Mouse (Mus musculus) heart, embryonic 16.5 days (tissue): ENCODE data around the gene Gm37240. TPM values are rescaled to one million over a fixed set of nuclear protein-coding genes. Genes with fewer than 3 reads are reported as not detected.

Source experiments
- ATAC-seq: fragments of 200-750 bp; cut with Nextera tagmentation; replicated peaks from 2 replicates; pipeline ENCODE4 v1.8.0; 2017; ENCODE audit warnings: moderate number of reproducible peaks; ENCODE audit not compliant: insufficient read depth, low FRiP score; ENCODE audit errors: extremely low read depth
- H3K27ac ChIP-seq: fragments of 300-500 bp; sonication (generic); 2 replicates; pipeline ENCODE4 v1.5.1; 2014; ENCODE audit warnings: mild to moderate bottlenecking, low read length, control low read depth, moderate library complexity
- H3K27me3 ChIP-seq: fragments of 300-500 bp; sonication (generic); 2 replicates; pipeline ENCODE4 v1.6.1; 2014; ENCODE audit warnings: low read length, mixed read lengths; ENCODE audit not compliant: control insufficient read depth, insufficient read depth
- H3K36me3 ChIP-seq: fragments of 300-500 bp; sonication (generic); 2 replicates; pipeline ENCODE4 v1.6.1; 2014; ENCODE audit not compliant: control insufficient read depth, insufficient read depth
- H3K4me1 ChIP-seq: fragments of 300-500 bp; sonication (generic); 2 replicates; pipeline ENCODE4 v1.6.1; 2014; ENCODE audit warnings: low read length, mixed read lengths; ENCODE audit not compliant: control insufficient read depth, insufficient read depth
- H3K4me2 ChIP-seq: fragments of 300-500 bp; sonication (generic); 2 replicates; pipeline ENCODE4 v1.6.1; 2014; ENCODE audit warnings: low read depth, mild to moderate bottlenecking, control low read depth, low read length
- H3K4me3 ChIP-seq: fragments of 300-500 bp; sonication (generic); 2 replicates; pipeline ENCODE4 v1.5.1; 2014; ENCODE audit warnings: mild to moderate bottlenecking, control low read depth, low read length
- H3K9ac ChIP-seq: fragments of 300-500 bp; sonication (generic); 2 replicates; pipeline ENCODE4 v1.6.1; 2014; ENCODE audit warnings: low read length, control low read depth
- H3K9me3 ChIP-seq: fragments of 300-500 bp; sonication (generic); replicated peaks from 2 replicates; pipeline ENCODE4 v1.6.1; 2016; ENCODE audit warnings: low read length; ENCODE audit not compliant: control insufficient read depth
- WGBS: fragments of 180-500 bp; shearing (Covaris S2); extraction: QIAGEN DNeasy Blood & Tissue Kit; methylation state at CpG from one replicate; pipeline ENCODE4 v1.1.7; 2014; 5-methylcytosine and 5-hydroxymethylcytosine counted together
- polyA plus RNA-seq: library from polyadenylated mRNA; unstranded; fragments of >200 nt; fragmentation: Nextera tagmentation; extraction: Ambion mirVana; gene quantifications from 2 replicates; pipeline ENCODE4 v1.2.1, GENCODE M21; 2015

Gm37240 gene
- polyA plus RNA-seq, 1 experiment from 2014 or later = 18.4 TPM

- peak; percentile 76 for ATAC-seq
Observed at GRCm38 (mm10) chr3:85636716-85637447, 250.4 kb downstream of the Gm37240 start.

GRCm38 (mm10) chr3:85635591-85635990, 251.7 kb downstream of the Gm37240 start:
- no peaks in the 10 kb centered on the region for H3K27me3 ChIP-seq
- no peaks in the 10 kb centered on the region for H3K36me3 ChIP-seq
- ATAC-seq = no peak
- H3K4me1 ChIP-seq = peaks cover 18% of the 10 kb centered on the region
- 88% methylated on average over 2 of the region's 2 CpGs for WGBS
- no peak overlapping the region for H3K9ac ChIP-seq
- H3K27ac ChIP-seq = 0 out of 2 replicates have a peak overlapping the region, but pooled peaks have one; percentile 26
- no peak overlapping the region for H3K4me2 ChIP-seq
- no peaks in the 10 kb centered on the region for H3K9me3 ChIP-seq
- H3K4me3 ChIP-seq = no peak overlapping the region

More at GRCm38 (mm10) chr3:85636716-85637447, 250.4 kb downstream of the Gm37240 start:
- Histone ChIP-seq H3K27me3 (no peaks in the 10 kb centered on the region), H3K36me3 (no peaks in the 10 kb centered on the region), H3K4me3 (no peak overlapping the region), H3K9me3 (no peaks in the 10 kb centered on the region), H3K27ac (peak overlapping the region; percentile 94), H3K9ac (peak overlapping the region; percentile 16), H3K4me1 (peaks cover 18% of the 10 kb centered on the region), H3K4me2 (peak overlapping the region; percentile 3; the same call in 1 of the 2 replicates)
- 49% methylated on average over 5 of the region's 5 CpGs for WGBS

- 0 out of 2 replicates have a peak overlapping the region, but pooled peaks have one; percentile 26 for H3K27ac ChIP-seq
- no peak overlapping the region for H3K4me2 ChIP-seq
- peaks cover 18% of the 10 kb centered on the region for H3K4me1 ChIP-seq
- H3K27me3 ChIP-seq = no peaks in the 10 kb centered on the region
- no peaks in the 10 kb centered on the region for H3K36me3 ChIP-seq
- ATAC-seq = no peak
- H3K9ac ChIP-seq = no peak overlapping the region
- no peak overlapping the region for H3K4me3 ChIP-seq
- WGBS = 59% methylated on average over 2 of the region's 2 CpGs
- no peaks in the 10 kb centered on the region for H3K9me3 ChIP-seq
Observed at GRCm38 (mm10) chr3:85635126-85635419, 252.2 kb downstream of the Gm37240 start.

GRCm38 (mm10) chr3:85634389-85635125, 252.8 kb downstream of the Gm37240 start:
- 86% methylated on average over 8 of the region's 8 CpGs for WGBS
- H3K9ac ChIP-seq = no peak overlapping the region
- no peak for ATAC-seq
- no peaks in the 10 kb centered on the region for H3K27me3 ChIP-seq
- no peaks in the 10 kb centered on the region for H3K9me3 ChIP-seq
- H3K4me2 ChIP-seq = no peak overlapping the region
- H3K4me3 ChIP-seq = no peak overlapping the region
- H3K36me3 ChIP-seq = no peaks in the 10 kb centered on the region
- peaks cover 18% of the 10 kb centered on the region for H3K4me1 ChIP-seq
- H3K27ac ChIP-seq = 0 out of 2 replicates have a peak overlapping the region, but pooled peaks have one; percentile 26

GRCm38 (mm10) chr3:85633733-85634132, 253.6 kb downstream of the Gm37240 start:
- no peak for ATAC-seq

GRCm38 (mm10) chr3:85629895-85630510, 257.3 kb downstream of the Gm37240 start:
- H3K9ac ChIP-seq = no peak overlapping the region
- H3K27me3 ChIP-seq = no peaks in the 10 kb centered on the region
- no peak overlapping the region for H3K4me3 ChIP-seq
- H3K4me2 ChIP-seq = no peak overlapping the region
- H3K36me3 ChIP-seq = no peaks in the 10 kb centered on the region
- H3K27ac ChIP-seq = no peak overlapping the region
- H3K9me3 ChIP-seq = no peaks in the 10 kb centered on the region
- ATAC-seq = no peak
- WGBS = 88% methylated on average over 4 of the region's 4 CpGs
- H3K4me1 ChIP-seq = no peaks in the 10 kb centered on the region

More at GRCm38 (mm10) chr3:85633733-85634132, 253.6 kb downstream of the Gm37240 start:
- Histone ChIP-seq H3K9me3 (no peaks in the 10 kb centered on the region), H3K27me3 (no peaks in the 10 kb centered on the region), H3K4me2 (no peak overlapping the region), H3K9ac (no peak overlapping the region), H3K4me3 (no peak overlapping the region), H3K27ac (no peak overlapping the region), H3K36me3 (no peaks in the 10 kb centered on the region), H3K4me1 (peaks cover 18% of the 10 kb centered on the region)
- WGBS = 61% methylated on average over 2 of the region's 2 CpGs

- no peak overlapping the region for H3K9ac ChIP-seq
- H3K4me3 ChIP-seq = no peak overlapping the region
- H3K27me3 ChIP-seq = no peaks in the 10 kb centered on the region
- H3K4me1 ChIP-seq = no peaks in the 10 kb centered on the region
- no peaks in the 10 kb centered on the region for H3K9me3 ChIP-seq
- no peak overlapping the region for H3K27ac ChIP-seq
- peaks cover 12% of the 10 kb centered on the region for H3K36me3 ChIP-seq
- WGBS = 98% methylated on average over 1 of the region's 1 CpGs
- H3K4me2 ChIP-seq = no peak overlapping the region
- ATAC-seq = no peak
Observed at GRCm38 (mm10) chr3:85619751-85620150, 267.6 kb downstream of the Gm37240 start.

GRCm38 (mm10) chr3:85619345-85619744, 268.0 kb downstream of the Gm37240 start:
- H3K4me1 ChIP-seq = no peaks in the 10 kb centered on the region
- 83% methylated on average over 5 of the region's 5 CpGs for WGBS

DNA sequence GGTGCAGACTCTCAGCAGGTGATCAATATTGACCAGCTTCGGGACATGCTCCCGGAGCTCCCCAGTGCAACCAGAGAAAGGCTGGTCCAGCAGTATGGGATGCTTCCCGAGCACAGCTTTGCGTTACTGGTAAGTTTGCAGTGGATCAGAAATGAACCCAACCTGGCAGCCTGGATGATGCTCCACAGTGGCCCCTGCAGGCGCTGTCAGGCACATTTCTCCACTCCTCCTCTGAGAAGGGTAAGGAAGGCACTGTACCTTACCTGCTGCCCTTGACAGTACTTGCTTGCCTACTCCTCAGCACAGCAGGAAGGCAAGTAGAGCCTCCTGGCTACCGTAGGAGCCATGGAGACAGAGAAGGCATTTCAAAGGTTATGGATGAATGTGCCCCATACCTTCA, 268.4 kb downstream of the Gm37240 start:
- Histone ChIP-seq H3K4me2 (no peak overlapping the region), H3K9ac (no peak overlapping the region), H3K4me3 (no peak overlapping the region), H3K27ac (no peak overlapping the region), H3K27me3 (no peaks in the 10 kb centered on the region), H3K9me3 (no peaks in the 10 kb centered on the region), H3K36me3 (peaks cover 12% of the 10 kb centered on the region), H3K4me1 (no peaks in the 10 kb centered on the region)
- WGBS = 75% methylated on average over 6 of the region's 6 CpGs
- no peak for ATAC-seq

More at GRCm38 (mm10) chr3:85619345-85619744, 268.0 kb downstream of the Gm37240 start:
- H3K27me3 ChIP-seq = no peaks in the 10 kb centered on the region
- no peaks in the 10 kb centered on the region for H3K9me3 ChIP-seq
- H3K27ac ChIP-seq = no peak overlapping the region
- H3K36me3 ChIP-seq = peaks cover 12% of the 10 kb centered on the region
- H3K4me3 ChIP-seq = no peak overlapping the region
- no peak overlapping the region for H3K4me2 ChIP-seq
- no peak for ATAC-seq
- no peak overlapping the region for H3K9ac ChIP-seq
